Mouse (Mus musculus) kidney, adult 2 months (tissue): ENCODE measurements around the gene Ddx49. TPM values are rescaled to one million over a fixed set of nuclear protein-coding genes. Genes with fewer than 3 reads are reported as not detected.

Experiments used
- DNase-seq: peaks from one replicate; pipeline ENCODE4 v3.0.0; 2021
- H3K27ac ChIP-seq: fragments of 200-500 bp; 2 replicates; pipeline ENCODE4 v1.5.1; 2012; ENCODE audit warnings: low read depth, low read length, control low read depth, inconsistent platforms; ENCODE audit not compliant: insufficient read depth
- H3K27me3 ChIP-seq: fragments of 200-500 bp; replicated peaks from 2 replicates; pipeline ENCODE4 v1.6.1; 2012; ENCODE audit warnings: mild to moderate bottlenecking, moderate library complexity, low read length, inconsistent platforms; ENCODE audit not compliant: control insufficient read depth, insufficient read depth
- H3K36me3 ChIP-seq: fragments of 200-500 bp; 2 replicates; pipeline ENCODE4 v1.6.1; 2012; ENCODE audit warnings: mild to moderate bottlenecking, moderate library complexity, low read length, inconsistent platforms; ENCODE audit not compliant: control insufficient read depth, insufficient read depth
- H3K4me1 ChIP-seq: fragments of 200-500 bp; 2 replicates; pipeline ENCODE4 v1.6.1; 2011; ENCODE audit warnings: low read length; ENCODE audit not compliant: control insufficient read depth, insufficient read depth
- H3K4me3 ChIP-seq: fragments of 200-500 bp; 2 replicates; pipeline ENCODE4 v1.5.1; 2011; ENCODE audit warnings: mild to moderate bottlenecking, low read depth, low read length, control low read depth; ENCODE audit not compliant: insufficient read depth
- CTCF ChIP-seq: fragments of 200-500 bp; conservative IDR thresholded peaks from 2 replicates; pipeline ENCODE4 v1.5.1; 2011; ENCODE audit warnings: low read depth, mild to moderate bottlenecking, control low read depth, low read length, moderate library complexity, mixed read lengths; ENCODE audit not compliant: insufficient read depth, insufficient read length
- POLR2A ChIP-seq: fragments of 200-500 bp; IDR thresholded peaks from one replicate; pipeline ENCODE4 v1.6.1; 2011; ENCODE audit warnings: low read depth, low read length, control low read depth
- WGBS: fragments of 180-500 bp; shearing (Covaris S2); methylation state at CpG from one replicate; pipeline ENCODE4 v1.1.7; 2018; 5-methylcytosine and 5-hydroxymethylcytosine counted together
- polyA plus RNA-seq: library from polyadenylated mRNA; depleted of rRNA; stranded (reverse); fragments of >200 nt; gene quantifications from 2 replicates; pipeline ENCODE4 v1.2.3, GENCODE M21; 2012; rRNA removed

Ddx49 gene
- polyA plus RNA-seq, 1 experiment: 38.8 TPM

DNA sequence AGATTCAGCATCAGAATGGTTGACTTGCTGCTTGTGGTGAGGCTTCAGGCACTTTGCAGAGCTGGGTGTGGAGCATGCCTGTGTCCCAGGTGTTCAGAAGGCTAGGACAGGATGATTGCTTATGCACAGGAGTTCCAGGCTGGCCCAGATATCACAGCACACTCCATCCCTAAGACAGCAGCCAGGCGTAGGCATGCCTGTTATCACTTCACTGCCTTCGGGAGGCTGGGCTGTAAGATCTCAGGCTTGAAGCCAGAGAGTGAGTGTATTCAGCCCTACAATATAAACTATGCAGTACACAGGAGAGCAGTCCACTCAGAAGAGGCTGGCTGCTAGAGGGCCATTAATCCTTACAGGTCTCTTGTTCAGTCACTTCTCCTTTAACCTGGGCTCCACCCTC is 43.2 kb downstream of the Ddx49 start:
- no peaks in the 10 kb centered on the region for H3K4me1 ChIP-seq
- 79% methylated on average over 2 of the region's 2 CpGs for WGBS
- TF ChIP-seq POLR2A (no peak), CTCF (no peak)
- H3K27ac ChIP-seq: no peak overlapping the region
- no peak overlapping the region for H3K4me3 ChIP-seq
- no peaks in the 10 kb centered on the region for H3K27me3 ChIP-seq
- DNase-seq: no peak
- no peaks in the 10 kb centered on the region; the same call in 1 of the 2 replicates for H3K36me3 ChIP-seq

- no peak for DNase-seq
- H3K4me1 ChIP-seq: no peaks in the 10 kb centered on the region
- no peaks in the 10 kb centered on the region; the same call in 1 of the 2 replicates for H3K36me3 ChIP-seq
- WGBS: 88% methylated on average over 5 of the region's 5 CpGs
- no peak overlapping the region for H3K27ac ChIP-seq
- H3K4me3 ChIP-seq: no peak overlapping the region
- TF ChIP-seq CTCF (no peak), POLR2A (no peak)
- H3K27me3 ChIP-seq: no peaks in the 10 kb centered on the region
Measured at GRCm38 (mm10) chr8:70258600-70258999, 43.7 kb downstream of the Ddx49 start.

DNA sequence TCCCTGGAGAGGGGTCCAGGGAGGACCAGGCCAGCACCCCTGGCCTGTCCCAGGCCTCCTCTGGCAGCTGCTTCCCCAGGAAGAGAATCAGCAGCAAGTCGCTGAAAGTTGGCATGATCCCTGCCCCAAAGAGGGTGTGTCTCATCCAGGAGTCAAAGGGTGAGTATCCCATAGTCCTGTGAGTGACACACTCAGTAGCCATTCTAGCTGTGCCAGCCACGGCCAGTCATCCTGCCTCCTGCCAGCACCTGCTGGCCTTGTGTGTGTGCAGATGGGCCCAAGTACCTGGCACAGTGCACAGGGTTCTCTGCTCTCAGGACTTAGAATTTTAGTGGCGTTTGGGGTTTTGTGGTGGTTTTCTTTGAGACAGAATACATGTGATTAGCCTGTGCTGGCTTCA is 44.8 kb downstream of the Ddx49 start:
- H3K4me3 ChIP-seq: no peak overlapping the region
- no peaks in the 10 kb centered on the region; the same call in 1 of the 2 replicates for H3K36me3 ChIP-seq
- H3K27ac ChIP-seq: no peak overlapping the region
- WGBS: 53% methylated on average over 3 of the region's 3 CpGs
- no peak for DNase-seq
- TF ChIP-seq POLR2A (no peak), CTCF (no peak)
- H3K27me3 ChIP-seq: no peaks in the 10 kb centered on the region
- H3K4me1 ChIP-seq: no peaks in the 10 kb centered on the region

- TF ChIP-seq CTCF: no peak
- no peak for TF ChIP-seq POLR2A
- H3K36me3 ChIP-seq: peaks cover 2% of the 10 kb centered on the region
- 66% methylated on average over 1 of the region's 1 CpGs for WGBS
Measured at GRCm38 (mm10) chr8:70254628-70255027, 47.7 kb downstream of the Ddx49 start.

GRCm38 (mm10) chr8:70247841-70248240 is 54.4 kb downstream of the Ddx49 start:
- Histone ChIP-seq H3K27me3 (no peaks in the 10 kb centered on the region), H3K4me3 (no peak overlapping the region), H3K36me3 (peaks cover 4% of the 10 kb centered on the region), H3K4me1 (no peaks in the 10 kb centered on the region), H3K27ac (no peak overlapping the region)
- no peak for DNase-seq
- TF ChIP-seq CTCF: no peak
- no peak for TF ChIP-seq POLR2A
- 94% methylated on average over 3 of the region's 3 CpGs for WGBS

More at GRCm38 (mm10) chr8:70254628-70255027, 47.7 kb downstream of the Ddx49 start:
- no peak overlapping the region for H3K4me3 ChIP-seq
- no peaks in the 10 kb centered on the region for H3K4me1 ChIP-seq
- DNase-seq: no peak
- H3K27me3 ChIP-seq: no peaks in the 10 kb centered on the region
- no peak overlapping the region for H3K27ac ChIP-seq

GRCm38 (mm10) chr8:70246622-70247021 is 55.7 kb downstream of the Ddx49 start:
- no peak for DNase-seq
- 88% methylated on average over 6 of the region's 6 CpGs for whole genome bisulfite sequencing

More at GRCm38 (mm10) chr8:70246622-70247021, 55.7 kb downstream of the Ddx49 start:
- H3K27ac ChIP-seq: no peak overlapping the region
- H3K36me3 ChIP-seq: peaks cover 2% of the 10 kb centered on the region
- no peak overlapping the region for H3K4me3 ChIP-seq
- H3K4me1 ChIP-seq: no peaks in the 10 kb centered on the region
- H3K27me3 ChIP-seq: no peaks in the 10 kb centered on the region
- no peak for TF ChIP-seq CTCF
- no peak for TF ChIP-seq POLR2A

Other genes starting within 250 kb of the Ddx49 start
- gene Tm6sf2, start 229.6 kb downstream of the Ddx49 start, polyA plus RNA-seq: 30.2 and 37.5 TPM in 2 replicates
- 0.05 and 0.08 TPM in 2 replicates for gene Hapln4, start 219.0 kb downstream of the Ddx49 start, polyA plus RNA-seq
- 0.04 and 0.06 TPM in 2 replicates for gene Ncan, start 181.6 kb downstream of the Ddx49 start, polyA plus RNA-seq
- gene Nr2c2ap, start 171.2 kb downstream of the Ddx49 start, polyA plus RNA-seq: 13.8 and 14.8 TPM in 2 replicates
- 29.9 and 31.9 TPM in 2 replicates for gene Rfxank, start 163.3 kb downstream of the Ddx49 start, polyA plus RNA-seq
- gene Borcs8, start 163.0 kb downstream of the Ddx49 start, polyA plus RNA-seq: 107 and 111 TPM in 2 replicates
- gene Mef2b, start 162.8 kb downstream of the Ddx49 start, polyA plus RNA-seq: 0.10 and 0.16 TPM in 2 replicates
- gene Tmem161a, start 130.1 kb downstream of the Ddx49 start, polyA plus RNA-seq: 85.2 and 115 TPM in 2 replicates
- 129 and 132 TPM in 2 replicates for gene Slc25a42, start 90.2 kb downstream of the Ddx49 start, polyA plus RNA-seq
- gene Sugp2, start 68.3 kb downstream of the Ddx49 start, polyA plus RNA-seq: 18.9 and 20.2 TPM in 2 replicates
- 14.2 and 14.4 TPM in 2 replicates for gene Armc6, start 68.0 kb downstream of the Ddx49 start, polyA plus RNA-seq
- 22.4 and 23.7 TPM in 2 replicates for gene Homer3, start 19.7 kb downstream of the Ddx49 start, polyA plus RNA-seq
- 277 and 300 TPM in 2 replicates for gene Cope, start within 50 bp of the Ddx49 start, polyA plus RNA-seq
- gene Cers1, start 13.3 kb upstream of the Ddx49 start, polyA plus RNA-seq: 0.58 and 0.66 TPM in 2 replicates
- gene Gdf1, start 27.3 kb upstream of the Ddx49 start, polyA plus RNA-seq: 0.08 TPM in 1 of 2 replicates, not detected in the other
- 25.8 and 27.4 TPM in 2 replicates for gene Upf1, start 50.8 kb upstream of the Ddx49 start, polyA plus RNA-seq
- gene Comp, start 71.1 kb upstream of the Ddx49 start, polyA plus RNA-seq: 1.6 and 2.8 TPM in 2 replicates
- gene Crtc1, start 137.1 kb upstream of the Ddx49 start, polyA plus RNA-seq: 16.8 and 18.1 TPM in 2 replicates
- gene Klhl26, start 174.5 kb upstream of the Ddx49 start, polyA plus RNA-seq: 20.2 and 29.7 TPM in 2 replicates
- gene Tmem59l, start 184.9 kb upstream of the Ddx49 start, polyA plus RNA-seq: 0.20 and 0.44 TPM in 2 replicates
- 2.6 TPM in 2 replicates for gene Crlf1, start 190.7 kb upstream of the Ddx49 start, polyA plus RNA-seq
- gene Rex1bd, start 204.3 kb upstream of the Ddx49 start, polyA plus RNA-seq: 161 and 177 TPM in 2 replicates
- 620 and 835 TPM in 2 replicates for gene Uba52, start 208.3 kb upstream of the Ddx49 start, polyA plus RNA-seq
- 320 and 410 TPM in 2 replicates for gene Fkbp8, start 225.2 kb upstream of the Ddx49 start, polyA plus RNA-seq
- gene Kxd1, start 225.5 kb upstream of the Ddx49 start, polyA plus RNA-seq: 151 TPM in 2 replicates
- gene Ell, start 237.0 kb upstream of the Ddx49 start, polyA plus RNA-seq: 16.4 and 18.1 TPM in 2 replicates